Mouse (Mus musculus) liver, embryonic 13.5 days (tissue): ENCODE results near the gene Hoxb3. TPM values are rescaled to one million over a fixed set of nuclear protein-coding genes. Genes with fewer than 3 reads are reported as not detected.

Experiments used
- ATAC-seq: fragments of 200-750 bp; cut with Nextera tagmentation; 2 replicates; pipeline ENCODE4 v1.8.0; 2017; ENCODE audit warnings: low read depth, mild to moderate bottlenecking, moderate number of reproducible peaks, moderate library complexity
- DNase-seq: peaks from one replicate; pipeline ENCODE4 v3.0.0; 2022
- H3K27ac ChIP-seq: fragments of 300-500 bp; sonication (generic); 2 replicates; pipeline ENCODE4 v1.5.1; 2015; ENCODE audit warnings: moderate library complexity, mild to moderate bottlenecking, inconsistent platforms
- H3K27me3 ChIP-seq: fragments of 300-500 bp; sonication (generic); 2 replicates; pipeline ENCODE4 v1.6.1; 2015; ENCODE audit warnings: mild to moderate bottlenecking, inconsistent platforms
- H3K36me3 ChIP-seq: fragments of 300-500 bp; sonication (generic); 2 replicates; pipeline ENCODE4 v1.6.1; 2015; ENCODE audit warnings: mild to moderate bottlenecking, inconsistent platforms
- H3K4me1 ChIP-seq: fragments of 300-500 bp; sonication (generic); replicated peaks from 2 replicates; pipeline ENCODE4 v1.6.1; 2015; ENCODE audit warnings: inconsistent platforms
- H3K4me2 ChIP-seq: fragments of 300-500 bp; sonication (generic); 2 replicates; pipeline ENCODE4 v1.6.1; 2015; ENCODE audit warnings: inconsistent platforms, mild to moderate bottlenecking, moderate library complexity
- H3K4me3 ChIP-seq: fragments of 300-500 bp; sonication (generic); replicated peaks from 2 replicates; pipeline ENCODE4 v1.5.1; 2015; ENCODE audit warnings: mild to moderate bottlenecking, inconsistent platforms
- H3K9ac ChIP-seq: fragments of 300-500 bp; sonication (generic); 2 replicates; pipeline ENCODE4 v1.6.1; 2015; ENCODE audit warnings: mild to moderate bottlenecking, inconsistent platforms
- H3K9me3 ChIP-seq: fragments of 300-500 bp; sonication (generic); replicated peaks from 2 replicates; pipeline ENCODE4 v1.6.1; 2016; ENCODE audit warnings: inconsistent platforms
- WGBS: fragments of 180-500 bp; shearing (Covaris S2); methylation state at CpG from one replicate; pipeline ENCODE4 v1.1.7; 2015; ENCODE audit not compliant: insufficient replicate concordance; 5-methylcytosine and 5-hydroxymethylcytosine counted together
- polyA plus RNA-seq: library from polyadenylated mRNA; unstranded; fragments of >200 nt; fragmentation: Nextera tagmentation; extraction: Ambion mirVana; gene quantifications from 2 replicates; pipeline ENCODE4 v1.2.1, GENCODE M21; 2015

Gene Hoxb3
- polyA plus RNA-seq, 1 experiment from 2014 or later, result 0.13 TPM

DNA sequence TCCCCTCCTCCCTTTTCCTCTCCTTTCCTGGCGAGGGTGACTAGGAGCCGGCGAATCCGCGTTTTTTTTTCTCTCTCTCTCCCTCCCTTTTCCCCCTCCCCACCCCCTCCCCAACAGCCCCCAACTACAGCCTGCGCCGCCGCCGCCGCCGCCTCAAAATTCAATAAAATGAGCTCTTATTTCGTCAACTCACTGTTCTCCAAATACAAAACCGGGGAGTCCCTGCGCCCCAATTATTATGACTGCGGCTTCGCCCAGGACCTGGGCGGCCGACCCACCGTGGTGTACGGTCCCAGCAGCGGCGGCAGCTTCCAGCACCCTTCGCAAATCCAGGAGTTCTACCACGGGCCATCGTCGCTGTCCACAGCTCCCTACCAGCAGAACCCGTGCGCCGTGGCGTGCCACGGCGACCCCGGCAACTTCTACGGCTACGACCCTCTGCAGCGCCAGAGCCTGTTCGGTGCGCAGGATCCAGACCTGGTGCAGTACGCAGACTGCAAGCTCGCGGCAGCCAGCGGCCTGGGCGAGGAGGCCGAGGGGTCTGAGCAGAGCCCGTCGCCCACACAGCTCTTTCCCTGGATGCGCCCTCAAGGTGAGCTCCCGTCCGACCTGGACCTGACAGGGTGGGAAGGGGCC is 40.2 kb upstream of the Hoxb3 start:
- WGBS, result 1% methylated on average over 49 of the region's 49 CpGs
- Histone ChIP-seq H3K27ac (no peak overlapping the region), H3K36me3 (no peaks in the 10 kb centered on the region), H3K27me3 (peaks cover 100% of the 10 kb centered on the region), H3K4me2 (no peak overlapping the region), H3K9me3 (no peaks in the 10 kb centered on the region), H3K9ac (no peak overlapping the region), H3K4me3 (no peak overlapping the region), H3K4me1 (peaks cover 11% of the 10 kb centered on the region)
- no peak for ATAC-seq
- no peak for DNase-seq

DNA sequence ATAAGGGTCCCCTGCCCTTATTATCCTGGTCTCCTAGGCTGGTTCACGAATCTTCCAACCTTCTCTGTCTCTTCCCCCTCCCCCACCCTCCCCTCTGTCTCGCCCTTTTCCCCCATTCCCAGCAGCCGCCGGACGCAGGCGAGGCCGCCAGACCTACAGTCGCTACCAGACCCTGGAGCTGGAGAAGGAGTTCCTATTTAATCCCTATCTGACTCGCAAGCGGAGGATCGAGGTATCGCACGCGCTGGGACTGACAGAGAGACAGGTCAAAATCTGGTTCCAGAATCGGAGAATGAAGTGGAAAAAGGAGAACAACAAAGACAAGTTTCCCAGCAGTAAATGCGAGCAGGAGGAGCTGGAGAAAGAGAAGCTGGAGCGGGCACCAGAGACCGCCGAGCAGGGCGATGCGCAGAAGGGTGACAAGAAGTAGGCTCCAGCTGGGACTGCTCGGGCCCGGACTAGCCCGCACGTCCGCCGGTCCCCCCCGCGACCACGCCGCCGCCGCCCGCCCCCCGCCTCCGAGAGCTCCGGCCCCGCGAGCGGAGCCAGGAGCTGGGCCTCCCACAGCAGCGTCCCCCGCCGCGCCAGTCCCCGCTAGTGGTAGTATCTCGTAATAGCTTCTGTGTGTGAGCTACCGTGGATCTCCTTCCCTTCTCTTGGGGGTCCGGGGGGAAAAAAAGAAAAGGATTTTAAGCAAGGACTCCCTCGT is 38.9 kb upstream of the Hoxb3 start:
- Histone ChIP-seq H3K4me3 (peak overlapping the region; percentile 20), H3K9ac (no peak overlapping the region), H3K27ac (no peak overlapping the region), H3K4me2 (peak overlapping the region; percentile 32), H3K36me3 (no peaks in the 10 kb centered on the region), H3K27me3 (peaks cover 100% of the 10 kb centered on the region), H3K9me3 (no peaks in the 10 kb centered on the region), H3K4me1 (peaks cover 11% of the 10 kb centered on the region)
- no peak for ATAC-seq
- WGBS, result 1% methylated on average over 49 of the region's 49 CpGs
- no peak for DNase-seq

DNA sequence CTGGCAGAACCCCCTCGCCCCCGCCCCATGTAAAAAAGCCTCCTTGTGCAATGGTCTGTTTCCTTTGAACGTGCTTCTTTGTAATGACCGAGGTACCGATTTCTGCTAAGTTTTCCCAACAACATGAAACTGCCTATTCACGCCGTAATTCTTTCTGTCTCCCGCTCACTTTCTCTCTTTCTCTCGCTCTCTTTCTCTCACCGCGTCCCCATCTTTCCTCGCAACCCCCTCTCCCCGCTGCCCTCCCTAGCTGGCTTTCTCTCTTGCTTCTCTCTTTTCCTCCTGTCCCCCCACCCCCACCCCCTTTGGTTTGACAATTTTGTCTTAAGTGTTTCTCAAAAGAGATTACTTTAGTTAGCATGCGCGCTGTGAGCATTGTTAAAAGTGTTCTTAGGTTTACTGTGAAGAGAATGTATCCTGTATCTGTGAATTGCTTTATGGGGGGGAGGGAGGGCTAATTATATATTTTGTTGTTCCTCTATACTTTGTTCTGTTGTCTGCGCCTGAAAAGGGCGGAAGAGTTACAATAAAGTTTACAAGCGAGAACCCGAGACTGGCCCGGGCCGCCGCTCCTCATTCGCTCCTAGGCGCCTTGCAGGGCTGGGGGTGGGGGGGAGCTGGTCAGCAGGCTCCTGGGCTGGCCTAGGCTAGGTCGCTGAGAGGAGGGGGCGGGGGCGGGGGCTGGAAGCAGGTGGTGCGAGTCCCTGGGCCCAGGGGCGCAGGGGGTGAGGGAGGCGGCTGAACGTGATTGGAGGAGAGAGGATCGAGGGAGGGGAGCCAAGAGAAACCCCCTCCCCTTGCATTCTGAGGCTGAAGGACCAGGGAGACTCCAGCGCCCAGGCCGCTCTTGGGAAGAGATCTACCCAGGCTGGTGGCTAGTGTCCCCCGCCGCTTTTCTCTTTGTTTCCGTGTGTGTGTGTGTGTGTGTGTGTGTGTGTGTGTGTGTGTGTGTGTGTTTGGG is 38.1 kb upstream of the Hoxb3 start:
- Histone ChIP-seq H3K36me3 (no peaks in the 10 kb centered on the region), H3K9me3 (no peaks in the 10 kb centered on the region), H3K4me2 (peak overlapping the region; percentile 32; the same call in 1 of the 2 replicates), H3K4me1 (peaks cover 11% of the 10 kb centered on the region), H3K9ac (no peak overlapping the region), H3K4me3 (peak overlapping the region; percentile 20), H3K27me3 (peaks cover 100% of the 10 kb centered on the region), H3K27ac (no peak overlapping the region)
- no peak for ATAC-seq
- WGBS, result 1% methylated on average over 37 of the region's 37 CpGs
- DNase-seq, result no peak

GRCm38 (mm10) chr11:96285771-96286738 is 37.1 kb upstream of the Hoxb3 start, which contains the start of gene Hoxb7:
Gene Hoxb7 (plus strand): TSS chr11:96286623.
- Histone ChIP-seq H3K36me3 (no peaks in the 10 kb centered on the region), H3K4me2 (peak within 1 kb of the TSS; percentile 50), H3K9ac (no peak within 1 kb of the TSS), H3K4me3 (peak within 1 kb of the TSS; percentile 36), H3K4me1 (peaks cover 11% of the 10 kb centered on the region), H3K27me3 (peaks cover 100% of the 10 kb centered on the region), H3K27ac (no peak within 1 kb of the TSS), H3K9me3 (no peaks in the 10 kb centered on the region)
- no peak for ATAC-seq
- WGBS, result 2% methylated on average over 43 of the region's 43 CpGs
- DNase-seq, result no peak

GRCm38 (mm10) chr11:96286739-96287385 is 36.3 kb upstream of the Hoxb3 start:
- H3K4me1 ChIP-seq, result peaks cover 11% of the 10 kb centered on the region
- DNase-seq, result no peak
- WGBS, result 1% methylated on average over 55 of the region's 55 CpGs
- no peak for ATAC-seq
- no peaks in the 10 kb centered on the region for H3K9me3 ChIP-seq
- no peak overlapping the region for H3K9ac ChIP-seq
- peak overlapping the region; percentile 50 for H3K4me2 ChIP-seq
- H3K27me3 ChIP-seq, result peaks cover 100% of the 10 kb centered on the region
- H3K36me3 ChIP-seq, result no peaks in the 10 kb centered on the region
- H3K4me3 ChIP-seq, result peak overlapping the region; percentile 36
- no peak overlapping the region for H3K27ac ChIP-seq

GRCm38 (mm10) chr11:96287411-96287810 is 35.7 kb upstream of the Hoxb3 start:
- Histone ChIP-seq H3K4me1 (peaks cover 11% of the 10 kb centered on the region), H3K9ac (no peak overlapping the region), H3K27me3 (peaks cover 100% of the 10 kb centered on the region), H3K36me3 (no peaks in the 10 kb centered on the region), H3K4me2 (no peak overlapping the region), H3K4me3 (no peak overlapping the region), H3K27ac (no peak overlapping the region), H3K9me3 (no peaks in the 10 kb centered on the region)
- 7% methylated on average over 9 of the region's 9 CpGs for WGBS
- DNase-seq, result no peak
- no peak for ATAC-seq

DNA sequence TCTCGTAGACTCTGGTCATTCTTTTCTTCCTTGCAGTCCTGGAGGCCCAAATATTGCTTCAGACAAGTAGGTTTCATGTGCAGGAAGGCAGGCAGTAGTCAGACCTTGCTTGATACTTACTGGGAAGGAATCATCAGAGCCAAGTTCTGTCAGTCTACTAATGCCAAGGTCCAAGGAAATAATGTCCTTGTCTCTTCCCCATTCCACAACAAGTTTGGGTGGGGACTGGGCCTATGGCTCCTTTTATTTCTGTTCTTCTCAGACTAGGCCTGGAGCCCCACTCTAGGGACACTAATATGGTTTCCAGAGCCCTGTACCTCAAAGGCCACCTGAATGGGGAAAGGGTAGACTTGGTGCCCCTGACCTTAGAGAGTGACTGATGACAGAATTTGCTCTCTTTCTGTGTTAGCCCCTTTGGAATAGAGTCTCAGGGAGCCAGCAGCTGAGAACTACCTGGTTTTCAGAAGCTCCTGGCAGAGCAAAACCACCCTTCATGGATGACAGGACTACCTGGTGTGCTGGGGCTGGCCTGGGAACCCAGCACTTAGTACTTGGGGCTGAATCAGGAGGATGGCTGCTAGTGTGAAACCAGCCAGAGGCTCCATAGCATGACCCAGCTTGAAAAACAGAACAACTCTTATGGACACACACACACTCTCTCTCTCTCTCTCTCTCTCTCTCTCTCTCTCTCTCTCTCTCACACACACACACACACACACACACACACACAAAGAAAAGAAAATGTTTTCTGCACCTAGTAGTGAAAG is 34.5 kb upstream of the Hoxb3 start:
- Histone ChIP-seq H3K4me3 (no peak overlapping the region), H3K27me3 (peaks cover 100% of the 10 kb centered on the region), H3K27ac (no peak overlapping the region), H3K9ac (no peak overlapping the region), H3K9me3 (no peaks in the 10 kb centered on the region), H3K4me2 (no peak overlapping the region), H3K4me1 (peaks cover 11% of the 10 kb centered on the region), H3K36me3 (no peaks in the 10 kb centered on the region)
- ATAC-seq (no peak), DNase-seq (no peak)
- 21% methylated on average over 1 of the region's 1 CpGs for WGBS

GRCm38 (mm10) chr11:96289293-96289692 is 33.8 kb upstream of the Hoxb3 start:
- ATAC-seq, result no peak
- no peak overlapping the region for H3K27ac ChIP-seq
- DNase-seq, result no peak
- H3K27me3 ChIP-seq, result peaks cover 100% of the 10 kb centered on the region
- no peaks in the 10 kb centered on the region for H3K36me3 ChIP-seq
- no peak overlapping the region for H3K4me3 ChIP-seq
- H3K4me2 ChIP-seq, result no peak overlapping the region
- no peaks in the 10 kb centered on the region for H3K9me3 ChIP-seq
- no peak overlapping the region for H3K9ac ChIP-seq
- WGBS, result 10% methylated on average over 21 of the region's 21 CpGs
- H3K4me1 ChIP-seq, result peaks cover 8% of the 10 kb centered on the region

- H3K4me3 ChIP-seq, result no peak overlapping the region
- no peak overlapping the region for H3K4me2 ChIP-seq
- DNase-seq (no peak), ATAC-seq (no peak)
- no peak overlapping the region for H3K9ac ChIP-seq
- H3K4me1 ChIP-seq, result peaks cover 7% of the 10 kb centered on the region
- no peaks in the 10 kb centered on the region for H3K9me3 ChIP-seq
- H3K27ac ChIP-seq, result no peak overlapping the region
- peaks cover 100% of the 10 kb centered on the region for H3K27me3 ChIP-seq
- H3K36me3 ChIP-seq, result no peaks in the 10 kb centered on the region
- WGBS, result 28% methylated on average over 6 of the region's 6 CpGs
These were observed 33.3 kb upstream of the Hoxb3 start for GRCm38 (mm10) chr11:96289837-96290236.
